Mouse (Mus musculus) liver, embryonic 16.5 days (tissue): ENCODE results near the gene Fam25c. TPM values are rescaled to one million over a fixed set of nuclear protein-coding genes. Genes with fewer than 3 reads are reported as not detected.

ENCODE experiments used
- ATAC-seq: fragments of 200-750 bp; cut with Nextera tagmentation; 2 replicates; pipeline ENCODE4 v1.8.0; 2017; ENCODE audit warnings: low read depth, mild to moderate bottlenecking, moderate number of reproducible peaks, moderate library complexity
- H3K27ac ChIP-seq: fragments of 300-500 bp; sonication (generic); 2 replicates; pipeline ENCODE4 v1.5.1; 2014; ENCODE audit warnings: mild to moderate bottlenecking, low read length
- H3K27me3 ChIP-seq: fragments of 300-500 bp; sonication (generic); 2 replicates; pipeline ENCODE4 v1.6.1; 2014; ENCODE audit warnings: low read depth, low read length, mixed read lengths; ENCODE audit not compliant: control insufficient read depth, insufficient read depth
- H3K36me3 ChIP-seq: fragments of 300-500 bp; sonication (generic); 2 replicates; pipeline ENCODE4 v1.6.1; 2014; ENCODE audit warnings: mild to moderate bottlenecking; ENCODE audit not compliant: control insufficient read depth, insufficient read depth
- H3K4me1 ChIP-seq: fragments of 300-500 bp; sonication (generic); 2 replicates; pipeline ENCODE4 v1.6.1; 2014; ENCODE audit warnings: low read depth, low read length, mixed read lengths; ENCODE audit not compliant: control insufficient read depth
- H3K4me2 ChIP-seq: fragments of 300-500 bp; sonication (generic); 2 replicates; pipeline ENCODE4 v1.6.1; 2014; ENCODE audit warnings: low read depth, low read length, mixed read lengths
- H3K4me3 ChIP-seq: fragments of 300-500 bp; sonication (generic); 2 replicates; pipeline ENCODE4 v1.5.1; 2014; ENCODE audit warnings: low read depth, mild to moderate bottlenecking, low read length
- H3K9ac ChIP-seq: fragments of 300-500 bp; sonication (generic); 2 replicates; pipeline ENCODE4 v1.6.1; 2014; ENCODE audit warnings: low read depth, low read length
- H3K9me3 ChIP-seq: fragments of 300-500 bp; sonication (generic); replicated peaks from 2 replicates; pipeline ENCODE4 v1.6.1; 2016; ENCODE audit warnings: low read length; ENCODE audit not compliant: control insufficient read depth
- WGBS: fragments of 180-500 bp; shearing (Covaris S2); extraction: QIAGEN DNeasy Blood & Tissue Kit; methylation state at CpG from one replicate; pipeline ENCODE4 v1.1.7; 2014; ENCODE audit not compliant: insufficient replicate concordance; 5-methylcytosine and 5-hydroxymethylcytosine counted together
- polyA plus RNA-seq: library from polyadenylated mRNA; unstranded; fragments of >200 nt; fragmentation: Nextera tagmentation; extraction: Ambion mirVana; gene quantifications from 2 replicates; pipeline ENCODE4 v1.2.1, GENCODE M21; 2015

Fam25c gene
- polyA plus RNA-seq, 1 experiment from 2014 or later = 0.57 TPM

DNA sequence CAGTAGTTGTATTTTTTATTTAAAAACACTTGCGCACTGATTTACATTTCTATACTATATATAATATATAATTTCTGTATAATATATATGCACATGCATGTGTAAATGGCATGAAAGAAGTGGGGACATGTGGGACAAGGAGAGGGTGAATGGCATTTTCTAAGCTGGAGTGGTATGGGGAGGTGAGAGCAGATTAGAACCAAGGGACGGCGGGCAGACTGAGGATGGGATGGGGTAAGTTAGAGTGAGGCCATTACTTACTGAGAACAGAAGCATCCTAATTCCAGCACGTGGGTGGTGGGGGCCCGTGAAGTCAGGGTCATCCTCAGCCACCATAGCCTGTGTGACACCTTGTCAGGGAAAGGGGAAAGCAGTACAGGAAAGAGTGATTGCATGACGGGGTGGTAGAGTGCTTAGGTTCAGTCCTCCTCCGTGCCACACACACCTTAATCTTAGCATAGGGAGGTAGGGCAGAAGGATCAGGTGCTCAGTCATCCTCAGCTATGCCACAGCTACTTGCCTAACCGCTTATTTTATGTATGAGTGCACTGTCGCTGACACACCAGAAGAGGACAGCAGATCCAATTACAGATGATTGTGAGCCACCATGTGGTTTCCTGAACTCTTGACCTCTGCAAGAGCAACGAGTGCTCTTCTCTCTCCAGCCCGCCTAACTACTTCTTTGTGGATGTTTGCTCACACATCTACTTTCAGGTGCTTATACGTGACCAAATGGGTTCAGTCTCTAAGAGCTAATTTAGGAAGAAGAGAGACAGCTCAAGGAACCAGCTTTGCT is 9.3 kb downstream of the Fam25c start:
- peak overlapping the region; percentile 24; the same call in 1 of the 2 replicates for H3K27ac ChIP-seq
- peaks cover 3% of the 10 kb centered on the region; the same call in 1 of the 2 replicates for H3K4me1 ChIP-seq
- 54% methylated on average over 12 of the region's 12 CpGs for WGBS
- H3K9ac ChIP-seq = no peak overlapping the region
- peaks cover 10% of the 10 kb centered on the region for H3K36me3 ChIP-seq
- H3K4me2 ChIP-seq = no peak overlapping the region
- no peaks in the 10 kb centered on the region for H3K27me3 ChIP-seq
- no peaks in the 10 kb centered on the region for H3K9me3 ChIP-seq
- no peak overlapping the region for H3K4me3 ChIP-seq
- ATAC-seq = peak; percentile 35

DNA sequence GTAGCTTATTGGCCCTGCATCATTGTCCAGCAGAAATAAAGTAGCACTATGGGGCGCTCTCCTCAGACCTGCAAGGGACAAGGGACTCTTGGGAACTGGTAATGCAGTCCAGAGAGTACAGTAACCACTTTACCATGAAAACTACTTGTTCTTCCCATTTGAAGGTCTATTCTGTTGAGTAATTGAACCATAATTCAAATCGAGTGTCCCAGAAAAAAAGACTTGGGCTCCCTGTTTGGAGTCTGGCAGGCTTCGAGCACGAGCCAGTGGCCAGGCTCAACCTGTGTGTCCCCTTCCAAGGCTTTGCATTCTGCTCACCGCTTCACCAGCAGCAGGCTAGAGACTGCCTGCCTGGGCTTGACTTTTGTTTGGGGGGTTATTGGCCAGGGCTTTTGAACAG is 10.9 kb downstream of the Fam25c start:
- no peak for ATAC-seq
- H3K27me3 ChIP-seq = no peaks in the 10 kb centered on the region
- no peak overlapping the region for H3K4me2 ChIP-seq
- H3K27ac ChIP-seq = no peak overlapping the region
- peaks cover 3% of the 10 kb centered on the region; the same call in 1 of the 2 replicates for H3K4me1 ChIP-seq
- no peaks in the 10 kb centered on the region for H3K9me3 ChIP-seq
- WGBS = 78% methylated on average over 5 of the region's 5 CpGs
- no peak overlapping the region for H3K4me3 ChIP-seq
- no peak overlapping the region for H3K9ac ChIP-seq
- H3K36me3 ChIP-seq = peaks cover 12% of the 10 kb centered on the region

DNA sequence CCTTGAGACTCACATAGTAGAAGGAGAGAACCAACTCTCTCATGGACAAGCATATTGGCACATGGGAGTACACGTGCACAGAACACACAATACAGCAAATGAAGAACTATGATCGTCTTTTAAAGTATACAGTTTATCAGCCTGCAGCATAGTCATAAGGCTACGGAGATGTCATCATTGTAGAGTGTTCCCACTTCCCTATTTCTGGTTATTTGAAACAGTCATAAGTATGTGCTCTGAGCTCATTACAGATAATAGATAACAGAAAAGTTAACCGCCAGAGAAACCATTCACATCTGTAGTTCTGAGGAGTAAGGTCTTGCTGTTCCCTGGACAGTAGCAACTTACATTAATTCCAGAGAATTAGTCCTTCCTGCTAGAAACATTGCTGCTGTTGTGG is 12.2 kb downstream of the Fam25c start:
- Histone ChIP-seq H3K27me3 (no peaks in the 10 kb centered on the region), H3K36me3 (peaks cover 14% of the 10 kb centered on the region), H3K4me3 (no peak overlapping the region), H3K9me3 (no peaks in the 10 kb centered on the region), H3K4me2 (no peak overlapping the region), H3K27ac (no peak overlapping the region), H3K4me1 (no peaks in the 10 kb centered on the region; the same call in 1 of the 2 replicates), H3K9ac (no peak overlapping the region)
- ATAC-seq = no peak
- WGBS = 24% methylated on average over 4 of the region's 4 CpGs

DNA sequence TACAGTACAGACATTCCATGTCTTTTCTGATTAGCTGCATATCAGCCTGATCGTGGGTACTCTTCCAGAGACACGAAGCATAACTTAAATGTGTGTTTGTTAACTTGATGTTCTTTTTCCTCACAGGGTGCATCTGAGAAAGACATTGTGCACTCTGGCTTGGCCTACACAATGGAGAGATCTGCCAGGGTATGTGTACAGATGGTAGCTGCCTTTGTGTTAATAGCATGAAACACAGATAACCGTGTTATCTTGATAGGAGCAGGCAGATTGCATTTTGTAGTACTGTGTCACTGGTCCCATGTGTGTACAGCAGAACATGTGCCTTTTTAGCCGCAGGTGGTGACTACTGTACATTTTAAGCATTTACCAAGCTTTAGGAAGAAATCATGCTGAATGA is 13.2 kb downstream of the Fam25c start:
- ATAC-seq = no peak
- H3K27me3 ChIP-seq = no peaks in the 10 kb centered on the region
- WGBS = 66% methylated on average over 4 of the region's 4 CpGs
- H3K9ac ChIP-seq = no peak overlapping the region
- no peak overlapping the region for H3K4me3 ChIP-seq
- peaks cover 19% of the 10 kb centered on the region for H3K36me3 ChIP-seq
- no peak overlapping the region for H3K4me2 ChIP-seq
- H3K4me1 ChIP-seq = no peaks in the 10 kb centered on the region; the same call in 1 of the 2 replicates
- no peaks in the 10 kb centered on the region for H3K9me3 ChIP-seq
- no peak overlapping the region; the same call in 1 of the 2 replicates for H3K27ac ChIP-seq

DNA sequence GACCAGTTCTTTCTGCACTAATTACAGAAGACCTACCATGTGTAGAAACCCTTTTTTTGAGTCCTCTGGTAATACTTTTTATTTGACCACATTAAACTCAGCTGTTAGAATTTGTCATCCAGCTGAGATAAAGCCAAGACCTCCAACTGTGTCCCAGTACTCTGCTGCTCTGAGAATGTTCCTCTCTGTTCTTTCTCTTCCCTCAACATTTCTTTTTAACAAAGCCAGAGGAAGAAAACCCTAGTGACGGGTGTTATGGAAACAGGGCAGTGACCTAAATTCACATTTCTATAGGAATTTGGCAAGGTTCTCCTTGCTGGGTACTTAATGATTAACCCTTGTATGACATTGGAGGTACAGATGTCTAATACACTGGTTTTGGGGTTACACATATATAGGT is 15.8 kb downstream of the Fam25c start:
- ATAC-seq = no peak
- peaks cover 35% of the 10 kb centered on the region for H3K36me3 ChIP-seq
- no peaks in the 10 kb centered on the region for H3K27me3 ChIP-seq
- no peak overlapping the region for H3K4me3 ChIP-seq
- H3K4me1 ChIP-seq = no peaks in the 10 kb centered on the region; the same call in 1 of the 2 replicates
- WGBS = 50% methylated on average over 1 of the region's 1 CpGs
- H3K4me2 ChIP-seq = no peak overlapping the region
- H3K27ac ChIP-seq = no peak overlapping the region
- H3K9ac ChIP-seq = no peak overlapping the region
- H3K9me3 ChIP-seq = no peaks in the 10 kb centered on the region

DNA sequence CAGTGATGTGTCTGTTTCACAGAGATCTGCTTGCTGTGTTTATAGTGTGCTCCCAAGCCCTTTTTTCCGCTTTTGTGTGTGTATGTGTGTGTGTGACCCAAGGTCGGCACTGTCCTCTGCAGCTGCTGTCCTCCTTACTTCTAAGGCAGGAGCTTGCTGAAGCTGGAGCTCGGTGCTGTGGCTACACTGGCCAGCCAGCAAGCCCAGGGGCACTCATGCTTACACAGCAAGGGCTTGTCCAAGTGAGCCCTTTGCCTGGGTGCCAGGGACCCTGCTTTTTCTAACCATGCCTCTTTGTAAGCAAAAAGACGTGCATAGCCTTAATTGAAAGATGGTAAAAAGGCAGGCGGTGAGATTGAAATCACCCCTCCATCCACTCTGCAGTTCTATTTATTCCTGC is 22.8 kb downstream of the Fam25c start:
- H3K4me2 ChIP-seq = no peak overlapping the region
- H3K27ac ChIP-seq = no peak overlapping the region
- no peak for ATAC-seq
- H3K4me3 ChIP-seq = no peak overlapping the region
- no peak overlapping the region for H3K9ac ChIP-seq
- WGBS = 69% methylated on average over 5 of the region's 5 CpGs
- no peaks in the 10 kb centered on the region for H3K9me3 ChIP-seq
- no peaks in the 10 kb centered on the region for H3K27me3 ChIP-seq
- H3K4me1 ChIP-seq = no peaks in the 10 kb centered on the region
- peaks cover 33% of the 10 kb centered on the region for H3K36me3 ChIP-seq

DNA sequence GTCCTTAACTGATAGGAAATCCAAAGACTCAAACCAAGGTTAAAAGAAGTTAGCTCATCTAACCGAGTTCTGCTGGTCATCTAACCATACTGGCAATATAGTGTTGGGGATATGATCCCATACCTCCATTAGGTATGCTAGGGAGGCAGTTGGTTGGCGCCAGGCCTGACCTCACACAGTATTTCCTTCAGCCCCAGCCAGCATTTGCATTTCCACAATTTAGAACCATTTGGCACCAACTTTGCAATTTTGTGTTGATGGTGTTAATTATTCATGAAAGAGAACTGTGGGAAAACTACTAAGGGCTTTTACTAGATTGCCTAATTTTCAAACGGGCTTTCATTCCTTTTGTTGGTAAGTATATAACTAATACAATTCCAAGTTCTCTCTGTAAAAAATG is 23.3 kb downstream of the Fam25c start:
- no peaks in the 10 kb centered on the region for H3K4me1 ChIP-seq
- H3K36me3 ChIP-seq = peaks cover 31% of the 10 kb centered on the region
- WGBS = 71% methylated on average over 3 of the region's 3 CpGs
- ATAC-seq = no peak
- no peaks in the 10 kb centered on the region for H3K9me3 ChIP-seq
- no peak overlapping the region for H3K9ac ChIP-seq
- H3K27ac ChIP-seq = no peak overlapping the region
- no peak overlapping the region for H3K4me3 ChIP-seq
- no peaks in the 10 kb centered on the region for H3K27me3 ChIP-seq
- no peak overlapping the region for H3K4me2 ChIP-seq

DNA sequence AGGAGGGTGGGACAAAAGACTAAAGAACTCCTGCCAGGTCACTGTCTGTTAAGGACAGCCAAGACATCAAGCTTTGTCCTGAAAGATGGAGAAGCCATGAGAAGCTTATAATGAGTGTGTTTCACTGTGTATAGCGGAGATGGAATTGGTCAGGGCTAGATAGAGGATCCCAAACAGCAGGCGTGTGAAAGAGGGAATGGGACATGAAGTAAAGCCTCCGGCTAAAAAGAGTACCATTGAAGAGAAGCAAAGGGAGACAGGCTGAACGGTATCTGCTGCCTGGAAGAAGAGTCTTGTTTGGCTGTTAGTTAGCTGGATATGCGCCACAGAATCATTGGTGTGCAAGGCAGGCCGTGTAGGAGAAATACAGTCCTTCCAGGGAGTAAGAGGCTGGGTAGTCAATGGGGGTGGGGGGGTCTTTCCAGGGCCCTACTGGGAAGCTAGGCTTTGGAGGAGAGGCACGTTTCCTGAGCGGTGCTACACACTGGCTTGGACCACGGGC is 24.5 kb downstream of the Fam25c start:
- H3K4me3 ChIP-seq = no peak overlapping the region
- H3K9ac ChIP-seq = no peak overlapping the region
- no peak for ATAC-seq
- H3K4me2 ChIP-seq = no peak overlapping the region
- H3K27me3 ChIP-seq = no peaks in the 10 kb centered on the region
- WGBS = 70% methylated on average over 9 of the region's 9 CpGs
- peaks cover 23% of the 10 kb centered on the region for H3K36me3 ChIP-seq
- H3K9me3 ChIP-seq = no peaks in the 10 kb centered on the region
- no peaks in the 10 kb centered on the region for H3K4me1 ChIP-seq
- H3K27ac ChIP-seq = no peak overlapping the region

DNA sequence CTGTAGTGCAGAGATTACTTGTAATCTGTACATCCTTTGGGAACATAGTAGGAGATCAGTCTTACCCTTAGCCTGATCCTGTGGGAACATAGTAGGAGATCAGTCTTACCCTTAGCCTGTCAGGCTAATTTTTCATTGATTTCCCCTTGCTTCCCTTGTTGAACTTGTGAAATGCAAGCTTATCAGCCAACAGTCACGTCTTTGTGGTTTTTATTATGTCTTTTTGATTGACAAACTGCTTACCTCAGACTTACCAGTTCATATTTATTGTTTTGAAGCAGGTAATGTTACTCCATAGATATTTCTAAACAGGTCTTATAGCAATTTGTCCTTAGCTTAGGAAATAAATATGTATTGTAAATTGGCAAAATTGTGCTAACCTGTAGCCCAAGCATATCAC is 27.6 kb downstream of the Fam25c start:
- H3K4me3 ChIP-seq = no peak overlapping the region
- H3K27me3 ChIP-seq = no peaks in the 10 kb centered on the region
- H3K9ac ChIP-seq = no peak overlapping the region
- no peaks in the 10 kb centered on the region for H3K4me1 ChIP-seq
- H3K27ac ChIP-seq = no peak overlapping the region
- no peaks in the 10 kb centered on the region for H3K9me3 ChIP-seq
- no peak for ATAC-seq
- H3K36me3 ChIP-seq = peaks cover 18% of the 10 kb centered on the region
- no peak overlapping the region for H3K4me2 ChIP-seq
- WGBS = 12% methylated on average over 1 of the region's 1 CpGs
